Comparison of ENCODE assay signal across 11 mouse cellular contexts in the genomic region with DNA sequence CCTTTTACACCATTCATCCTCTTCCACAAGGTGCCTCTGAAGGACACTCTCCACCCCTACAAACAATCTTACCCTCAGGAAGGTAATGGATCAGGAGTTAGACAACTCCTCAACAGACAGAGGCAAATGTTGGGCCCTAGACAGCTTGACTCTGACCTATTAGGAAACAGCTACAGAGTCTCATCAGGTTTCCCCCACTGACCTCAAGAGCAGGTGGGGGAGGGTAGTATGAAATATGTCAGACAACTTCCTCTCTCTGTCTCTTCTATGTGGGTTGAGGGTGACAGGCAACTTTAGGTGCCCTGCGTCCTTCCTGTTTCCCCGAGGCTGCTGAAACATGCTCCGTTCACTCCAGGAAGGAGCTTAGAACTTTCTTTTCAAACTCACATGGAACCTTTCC.
DNase-seq lines count a peak whose midpoint lies in the region; ATAC-seq and TF ChIP-seq lines count a peak whose summit lies in the region.
"Had no signal": no experiment of that assay in that cellular context is flagged by ENCODE, and none has a peak within 500 bp of the region (broad histone marks: within the 10 kb centered on the region; RNA-seq: fewer than 3 reads in every experiment).

No protein-coding gene starts in this region.

- TF ChIP-seq CTCF in G1E (IDR thresholded peaks at IDR 0.05; ENCODE audit: low read depth, low read length) = no peak
- no peak for TF ChIP-seq CTCF in lung, postnatal 0 days (IDR thresholded peaks at IDR 0.05)

- 36% methylated on average over 3 of the region's 3 CpGs for WGBS in heart, embryonic 12.5 days
- 22% methylated on average over 3 of the region's 3 CpGs for WGBS in lung, postnatal 0 days
- WGBS in kidney, embryonic 15.5 days = 54% methylated on average over 3 of the region's 3 CpGs

- peak overlapping the region; percentile 95 for H3K27ac ChIP-seq in heart, embryonic 12.5 days (ENCODE audit: poor library complexity, severe bottlenecking)
- H3K27ac ChIP-seq in lung, postnatal 0 days (ENCODE audit: low read length) = no peak overlapping the region
- no peak overlapping the region for H3K27ac ChIP-seq in kidney, embryonic 15.5 days
- H3K27ac ChIP-seq: layer of hippocampus, adult 2 months had no signal

- H3K9ac ChIP-seq in heart, embryonic 12.5 days = no peak overlapping the region
- no peak overlapping the region for H3K9ac ChIP-seq in lung, postnatal 0 days (replicated peaks; ENCODE audit: low read depth)
- H3K9ac ChIP-seq in kidney, embryonic 15.5 days = no peak overlapping the region

- H3K4me3 ChIP-seq in heart, embryonic 12.5 days = no peak overlapping the region
- H3K4me3 ChIP-seq in G1E (ENCODE audit: low read depth, low read length) = no peak overlapping the region
- H3K4me3 ChIP-seq in lung, postnatal 0 days (ENCODE audit: low read depth, low read length) = no peak overlapping the region
- H3K4me3 ChIP-seq in kidney, embryonic 15.5 days (replicated peaks) = no peak overlapping the region
- H3K4me3 ChIP-seq: embryonic facial prominence, embryonic 13.5 days; layer of hippocampus, adult 2 months had no signal

- no peak for ATAC-seq in heart, embryonic 12.5 days (ENCODE audit: insufficient number of reproducible peaks, low FRiP score)
- no peak for ATAC-seq in G1E (ENCODE audit: extremely low read depth, insufficient number of reproducible peaks, low FRiP score, poor library complexity, severe bottlenecking)
- ATAC-seq in lung, postnatal 0 days = peak; percentile 44
- ATAC-seq in kidney, embryonic 15.5 days (replicated peaks; ENCODE audit: low FRiP score) = no peak

- no peaks in the 10 kb centered on the region for H3K27me3 ChIP-seq in heart, embryonic 12.5 days (replicated peaks)
- peaks cover 9% of the 10 kb centered on the region for H3K27me3 ChIP-seq in G1E (ENCODE audit: insufficient read depth, low read length)
- H3K27me3 ChIP-seq in lung, postnatal 0 days (replicated peaks; ENCODE audit: insufficient read depth, low read length) = no peaks in the 10 kb centered on the region
- H3K27me3 ChIP-seq in splenic B cell, adult 2 months (ENCODE audit: control insufficient read depth, insufficient read depth, low read length, poor library complexity, severe bottlenecking) = no peaks in the 10 kb centered on the region
- H3K27me3 ChIP-seq in kidney, embryonic 15.5 days = no peaks in the 10 kb centered on the region
- H3K27me3 ChIP-seq: embryonic facial prominence, embryonic 13.5 days had no signal

- no peak for DNase-seq in heart, postnatal 36 days
- DNase-seq in G1E (ENCODE audit: low spot score) = peak; percentile 8
- peak; percentile 45 for DNase-seq in lung, postnatal 0 days (ENCODE audit: low spot score)
- DNase-seq in splenic B cell, adult 2 months (ENCODE audit: low read depth, low spot score) = peak; percentile 81
- DNase-seq in gastrocnemius, postnatal 36 days = no peak
- DNase-seq in left cerebral cortex, postnatal 36 days (ENCODE audit: low spot score in 2 of 2) = no peak
- DNase-seq: gastrocnemius, postnatal 14 days had no signal

- intact Hi-C loops in heart, postnatal 36 days (cut with DNase I) = no loop called here
- intact Hi-C loops in gastrocnemius, postnatal 36 days (cut with DNase I) = no loop called here
- intact Hi-C loops in left cerebral cortex, postnatal 36 days (cut with DNase I) = no loop called here

- no peaks in the 10 kb centered on the region for H3K36me3 ChIP-seq in heart, embryonic 12.5 days
- H3K36me3 ChIP-seq in G1E (replicated peaks) = no peaks in the 10 kb centered on the region
- H3K36me3 ChIP-seq in lung, postnatal 0 days (ENCODE audit: insufficient read depth, low read length) = no peaks in the 10 kb centered on the region
- no peaks in the 10 kb centered on the region for H3K36me3 ChIP-seq in splenic B cell, adult 2 months (ENCODE audit: control insufficient read depth, insufficient read depth, low read length, poor library complexity, severe bottlenecking)
- H3K36me3 ChIP-seq in kidney, embryonic 15.5 days = no peaks in the 10 kb centered on the region
- H3K36me3 ChIP-seq: embryonic facial prominence, embryonic 13.5 days had no signal

- no peak for TF ChIP-seq EP300 in lung, postnatal 0 days (IDR thresholded peaks at IDR 0.05)

- peak overlapping the region; percentile 49 for H3K4me2 ChIP-seq in heart, embryonic 12.5 days
- no peak overlapping the region for H3K4me2 ChIP-seq in lung, postnatal 0 days (replicated peaks; ENCODE audit: low read depth, low read length)
- no peak overlapping the region for H3K4me2 ChIP-seq in kidney, embryonic 15.5 days
- H3K4me2 ChIP-seq: embryonic facial prominence, embryonic 13.5 days had no signal

- H3K4me1 ChIP-seq in heart, embryonic 12.5 days (replicated peaks) = peaks cover 41% of the 10 kb centered on the region
- H3K4me1 ChIP-seq in G1E (ENCODE audit: insufficient read depth, low read depth, low read length) = peaks cover 3% of the 10 kb centered on the region; the same call in 1 of the 2 replicates
- H3K4me1 ChIP-seq in lung, postnatal 0 days (ENCODE audit: insufficient read depth, low read depth, low read length) = no peaks in the 10 kb centered on the region
- peaks cover 9% of the 10 kb centered on the region for H3K4me1 ChIP-seq in kidney, embryonic 15.5 days

- peaks cover 2% of the 10 kb centered on the region; the same call in 1 of the 2 replicates for H3K9me3 ChIP-seq in heart, embryonic 12.5 days (replicated peaks)
- H3K9me3 ChIP-seq in G1E (replicated peaks) = no peaks in the 10 kb centered on the region
- no peaks in the 10 kb centered on the region for H3K9me3 ChIP-seq in lung, postnatal 0 days (ENCODE audit: low read length)
- no peaks in the 10 kb centered on the region for H3K9me3 ChIP-seq in kidney, embryonic 15.5 days (replicated peaks)
- H3K9me3 ChIP-seq: embryonic facial prominence, embryonic 13.5 days had no signal

Comparison
In these comparisons a context has a peak if more than half of its experiments do, and no peak if none do; other contexts are left out.
1. DNase-seq: peak in G1E (single experiment), lung, postnatal 0 days (single experiment) and splenic B cell, adult 2 months (single experiment); none in heart, postnatal 36 days (0 of 2), gastrocnemius, postnatal 36 days (0 of 2) and left cerebral cortex, postnatal 36 days (0 of 2).